Mouse (Mus musculus) cerebellum, adult 2 months (tissue): ENCODE measurements at regions not wholly inside any gene's neighbourhood (a gene's known extent, or its start where the extent isn't known, plus 50 kb on each side); places are given as distances from the start of the nearest gene placed in this dataset.

Experiments
- CTCF ChIP-seq: fragments of 200-500 bp; IDR thresholded peaks from 2 replicates; pipeline ENCODE4 v1.5.1; 2011; ENCODE audit warnings: low read depth, mild to moderate bottlenecking, control low read depth, low read length, moderate library complexity, borderline replicate concordance; ENCODE audit not compliant: insufficient read depth
- POLR2A ChIP-seq: fragments of 200-500 bp; IDR thresholded peaks from 2 replicates; pipeline ENCODE4 v1.6.1; 2011; ENCODE audit warnings: low read length, control low read depth, borderline replicate concordance; ENCODE audit not compliant: insufficient read depth

DNA sequence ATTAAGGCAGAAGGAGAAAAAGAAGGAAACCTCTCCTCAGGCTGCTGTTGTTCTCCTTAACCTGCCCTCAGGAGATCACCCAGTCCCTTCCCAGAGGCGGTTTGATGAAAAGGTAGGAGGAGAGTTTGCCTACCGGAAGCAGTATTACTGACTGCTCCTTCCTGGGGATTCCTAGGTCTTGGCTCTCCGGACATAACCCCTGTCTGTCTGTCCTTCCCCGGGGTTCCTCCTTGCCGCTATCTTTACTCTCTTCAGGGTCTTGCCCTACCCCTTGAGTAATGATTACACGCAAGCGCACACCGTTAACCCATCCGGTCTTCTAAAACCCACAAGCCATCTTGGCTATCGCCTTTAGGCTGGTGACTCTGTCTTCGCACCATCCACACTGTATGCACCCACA lies 54.0 kb downstream of the Hoxa1 start:
- TF ChIP-seq POLR2A (no peak), CTCF (no peak)
